Mouse (Mus musculus): ENCODE data around the gene Atg4b. TPM values are rescaled to one million over a fixed set of nuclear protein-coding genes. Genes with fewer than 3 reads are reported as not detected.
"Not testable (repeated sequence)": the region's sequence is repeated elsewhere in the genome, so short reads cannot be mapped to it uniquely, and the experiment has no call there.

The Atg4b gene
- total RNA-seq, 1 experiment = 32.7 TPM

GRCm38 (mm10) chr1:93756154-93756553 lies 4.9 kb downstream of the Atg4b start:
- Histone ChIP-seq H3K9me3 (ENCODE audit: control insufficient read depth, insufficient read depth, low read depth, low read length) (no peaks in the 10 kb centered on the region), H3K4me1 (ENCODE audit: control insufficient read depth in 2 of 2, insufficient read depth in 2 of 2, low read length in 2 of 2, poor library complexity in 1 of 2) (peaks cover 0 to 8% of the 10 kb centered on the region in 2 experiments; a peak in 3 of 4 replicates), H3K9ac (ENCODE audit: insufficient read depth, low read depth, low read length, poor library complexity, severe bottlenecking) (no peak overlapping the region), H3K4me3 (ENCODE audit: insufficient read depth in 1 of 2, low read depth in 1 of 2, low read length in 2 of 2, poor library complexity in 1 of 2, severe bottlenecking in 1 of 2) (no peak overlapping the region), H3K27ac (ENCODE audit: insufficient read depth, low read depth, low read length, poor library complexity, severe bottlenecking) (no peak overlapping the region), H3K36me3 (ENCODE audit: control insufficient read depth, insufficient read depth, low read length, poor library complexity, severe bottlenecking) (no peaks in the 10 kb centered on the region)
- in situ Hi-C loops (cut with MboI; ENCODE audit: low sequenced_read_pairs in 2 of 2, unreplicated experiment in 2 of 2) = no loop called here
- TF ChIP-seq ZNF384 (IDR thresholded peaks at IDR 0.05; ENCODE audit: low read depth, low read length) (no peak), HCFC1 (IDR thresholded peaks at IDR 0.05; ENCODE audit: borderline replicate concordance, insufficient read depth, low read length) (no peak), ZC3H11A (IDR thresholded peaks at IDR 0.05; ENCODE audit: borderline replicate concordance, low read depth, low read length) (no peak), MAFK (IDR thresholded peaks at IDR 0.05; ENCODE audit: insufficient read depth, low read depth, low read length) (no peak), CHD2 (IDR thresholded peaks at IDR 0.05; ENCODE audit: low read depth, low read length) (no peak)
- no peak for DNase-seq (ENCODE audit: low read depth, low spot score)

GRCm38 (mm10) chr1:93760076-93760475 lies 8.8 kb downstream of the Atg4b start:
- TF ChIP-seq MAFK (IDR thresholded peaks at IDR 0.05; ENCODE audit: insufficient read depth, low read depth, low read length) (no peak), ZC3H11A (IDR thresholded peaks at IDR 0.05; ENCODE audit: borderline replicate concordance, low read depth, low read length) (no peak), HCFC1 (IDR thresholded peaks at IDR 0.05; ENCODE audit: borderline replicate concordance, insufficient read depth, low read length) (no peak), ZNF384 (IDR thresholded peaks at IDR 0.05; ENCODE audit: low read depth, low read length) (no peak)
- in situ Hi-C loops (cut with MboI; ENCODE audit: low sequenced_read_pairs in 2 of 2, unreplicated experiment in 2 of 2) = no loop called here
- no peak for DNase-seq (ENCODE audit: low read depth, low spot score)
- no peaks in the 10 kb centered on the region for H3K36me3 ChIP-seq (ENCODE audit: control insufficient read depth, insufficient read depth, low read length, poor library complexity, severe bottlenecking)
- no peaks in the 10 kb centered on the region for H3K9me3 ChIP-seq (ENCODE audit: control insufficient read depth, insufficient read depth, low read depth, low read length)
- no peak overlapping the region for H3K4me3 ChIP-seq (ENCODE audit: insufficient read depth in 1 of 2, low read depth in 1 of 2, low read length in 2 of 2, poor library complexity in 1 of 2, severe bottlenecking in 1 of 2)
- peaks cover 0 to 4% of the 10 kb centered on the region in 2 experiments; a peak in 1 of 4 replicates for H3K4me1 ChIP-seq (ENCODE audit: control insufficient read depth in 2 of 2, insufficient read depth in 2 of 2, low read length in 2 of 2, poor library complexity in 1 of 2)
- no peak overlapping the region for H3K27ac ChIP-seq (ENCODE audit: insufficient read depth, low read depth, low read length, poor library complexity, severe bottlenecking)
- no peak overlapping the region for H3K9ac ChIP-seq (ENCODE audit: insufficient read depth, low read depth, low read length, poor library complexity, severe bottlenecking)

- H3K36me3 ChIP-seq (ENCODE audit: control insufficient read depth, insufficient read depth, low read length, poor library complexity, severe bottlenecking); H3K27ac ChIP-seq (ENCODE audit: insufficient read depth, low read depth, low read length, poor library complexity, severe bottlenecking); in situ Hi-C loops (cut with MboI; ENCODE audit: low sequenced_read_pairs in 2 of 2, unreplicated experiment in 2 of 2): not testable (repeated sequence)
These were observed 12.2 kb downstream of the Atg4b start for GRCm38 (mm10) chr1:93763531-93763930.

GRCm38 (mm10) chr1:93764871-93765591 lies 13.7 kb downstream of the Atg4b start:
- H3K4me3 ChIP-seq (ENCODE audit: insufficient read depth in 1 of 2, low read depth in 1 of 2, low read length in 2 of 2, poor library complexity in 1 of 2, severe bottlenecking in 1 of 2) = no peak overlapping the region
- no peak for DNase-seq (ENCODE audit: low read depth, low spot score)
- H3K4me1 ChIP-seq (ENCODE audit: control insufficient read depth in 2 of 2, insufficient read depth in 2 of 2, low read length in 2 of 2, poor library complexity in 1 of 2) = 0 out of 4 replicates have a peak, but pooled peaks cover 0 to 2% of the 10 kb centered on the region in 2 experiments
- in situ Hi-C loops (cut with MboI; ENCODE audit: low sequenced_read_pairs in 2 of 2, unreplicated experiment in 2 of 2) = no loop called here
- H3K9ac ChIP-seq (ENCODE audit: insufficient read depth, low read depth, low read length, poor library complexity, severe bottlenecking) = no peak overlapping the region
- H3K27ac ChIP-seq (ENCODE audit: insufficient read depth, low read depth, low read length, poor library complexity, severe bottlenecking) = no peak overlapping the region
- no peak for TF ChIP-seq ZNF384 (IDR thresholded peaks at IDR 0.05; ENCODE audit: low read depth, low read length)
- no peak for TF ChIP-seq ZC3H11A (IDR thresholded peaks at IDR 0.05; ENCODE audit: borderline replicate concordance, low read depth, low read length)
- no peak for TF ChIP-seq HCFC1 (IDR thresholded peaks at IDR 0.05; ENCODE audit: borderline replicate concordance, insufficient read depth, low read length)
- TF ChIP-seq MAFK (IDR thresholded peaks at IDR 0.05; ENCODE audit: insufficient read depth, low read depth, low read length) = no peak
- no peak for TF ChIP-seq CHD2 (IDR thresholded peaks at IDR 0.05; ENCODE audit: low read depth, low read length)
- H3K9me3 ChIP-seq (ENCODE audit: control insufficient read depth, insufficient read depth, low read depth, low read length) = no peaks in the 10 kb centered on the region
- H3K36me3 ChIP-seq (ENCODE audit: control insufficient read depth, insufficient read depth, low read length, poor library complexity, severe bottlenecking) = peaks cover 2% of the 10 kb centered on the region; the same call in 1 of the 2 replicates

More at GRCm38 (mm10) chr1:93763531-93763930, 12.2 kb downstream of the Atg4b start:
- DNase-seq (ENCODE audit: low read depth, low spot score); H3K9me3 ChIP-seq (ENCODE audit: control insufficient read depth, insufficient read depth, low read depth, low read length); H3K4me1 ChIP-seq (ENCODE audit: control insufficient read depth in 2 of 2, insufficient read depth in 2 of 2, low read length in 2 of 2, poor library complexity in 1 of 2); H3K4me3 ChIP-seq (ENCODE audit: insufficient read depth in 1 of 2, low read depth in 1 of 2, low read length in 2 of 2, poor library complexity in 1 of 2, severe bottlenecking in 1 of 2); H3K9ac ChIP-seq (ENCODE audit: insufficient read depth, low read depth, low read length, poor library complexity, severe bottlenecking): not testable (repeated sequence)

GRCm38 (mm10) chr1:93767600-93767999 lies 16.3 kb downstream of the Atg4b start:
- TF ChIP-seq MAFK (IDR thresholded peaks at IDR 0.05; ENCODE audit: insufficient read depth, low read depth, low read length) = no peak
- no peak for TF ChIP-seq CHD2 (IDR thresholded peaks at IDR 0.05; ENCODE audit: low read depth, low read length)
- TF ChIP-seq ZC3H11A (IDR thresholded peaks at IDR 0.05; ENCODE audit: borderline replicate concordance, low read depth, low read length) = no peak
- TF ChIP-seq ZNF384 (IDR thresholded peaks at IDR 0.05; ENCODE audit: low read depth, low read length) = no peak
- TF ChIP-seq HCFC1 (IDR thresholded peaks at IDR 0.05; ENCODE audit: borderline replicate concordance, insufficient read depth, low read length) = no peak
- H3K9me3 ChIP-seq (ENCODE audit: control insufficient read depth, insufficient read depth, low read depth, low read length) = no peaks in the 10 kb centered on the region
- no peak overlapping the region for H3K27ac ChIP-seq (ENCODE audit: insufficient read depth, low read depth, low read length, poor library complexity, severe bottlenecking)
- no peak overlapping the region for H3K9ac ChIP-seq (ENCODE audit: insufficient read depth, low read depth, low read length, poor library complexity, severe bottlenecking)
- DNase-seq (ENCODE audit: low read depth, low spot score) = no peak
- 0 out of 4 replicates have a peak, but pooled peaks cover 0 to 2% of the 10 kb centered on the region in 2 experiments for H3K4me1 ChIP-seq (ENCODE audit: control insufficient read depth in 2 of 2, insufficient read depth in 2 of 2, low read length in 2 of 2, poor library complexity in 1 of 2)
- in situ Hi-C loops (cut with MboI; ENCODE audit: low sequenced_read_pairs in 2 of 2, unreplicated experiment in 2 of 2) = no loop called here
- peaks cover 2% of the 10 kb centered on the region; the same call in 1 of the 2 replicates for H3K36me3 ChIP-seq (ENCODE audit: control insufficient read depth, insufficient read depth, low read length, poor library complexity, severe bottlenecking)
- H3K4me3 ChIP-seq (ENCODE audit: insufficient read depth in 1 of 2, low read depth in 1 of 2, low read length in 2 of 2, poor library complexity in 1 of 2, severe bottlenecking in 1 of 2) = no peak overlapping the region
